Mouse (Mus musculus): ENCODE data around the gene Pink1. TPM values are rescaled to one million over a fixed set of nuclear protein-coding genes. Genes with fewer than 3 reads are reported as not detected.
A peak's percentile ranks its signal among the peaks of the same experiment; 100 is the strongest.

The Pink1 gene
- polyA plus RNA-seq, 1 experiment, result 48.1 TPM

GRCm38 (mm10) chr4:138325466-138326076 lies 536 bp downstream of the Pink1 start:
- peak overlapping the region; percentile 79 for H3K4me3 ChIP-seq (replicated peaks; ENCODE audit: control insufficient read depth, low read depth, low read length)
- TF ChIP-seq CTCF (IDR thresholded peaks at IDR 0.05; ENCODE audit: control insufficient read depth, insufficient read depth, low read length) (no peak), POLR2A (IDR thresholded peaks at IDR 0.05; ENCODE audit: borderline replicate concordance, control insufficient read depth, low read depth, low read length) (peak; percentile 26; the same call in 1 of the 2 replicates)
- peaks cover 2% of the 10 kb centered on the region; the same call in 1 of the 2 replicates for H3K4me1 ChIP-seq (ENCODE audit: control insufficient read depth, insufficient read depth, low read length)
- H3K27ac ChIP-seq (ENCODE audit: control insufficient read depth, insufficient read depth, low read depth, low read length, poor library complexity), result peak overlapping the region; percentile 100
- WGBS, result 1% methylated on average over 45 of the region's 45 CpGs

DNA sequence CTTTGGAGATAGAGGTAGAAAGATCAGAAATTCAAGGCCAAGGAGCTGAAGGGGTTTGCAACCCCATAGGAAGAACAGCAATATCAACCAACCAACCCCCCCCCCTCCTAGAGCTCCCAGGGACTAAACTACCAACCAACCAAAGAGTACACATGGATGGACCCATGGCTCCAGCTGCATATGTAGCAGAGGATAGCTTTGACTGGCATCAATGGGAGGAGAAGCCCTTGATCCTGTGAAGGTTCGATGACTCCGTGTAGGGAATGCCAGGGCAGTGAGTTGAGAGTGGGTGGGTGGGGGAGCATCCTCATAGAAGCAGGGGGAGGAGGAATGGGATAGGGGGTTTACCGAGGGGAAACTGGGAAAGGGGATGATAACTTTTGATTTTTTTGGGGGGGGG lies 1.7 kb downstream of the Pink1 start:
- 84% methylated on average over 3 of the region's 3 CpGs for WGBS

GRCm38 (mm10) chr4:138323753-138324152 lies 2.4 kb downstream of the Pink1 start:
- Histone ChIP-seq H3K4me1 (ENCODE audit: control insufficient read depth, insufficient read depth, low read length) (peaks cover 2% of the 10 kb centered on the region; the same call in 1 of the 2 replicates), H3K27ac (ENCODE audit: control insufficient read depth, insufficient read depth, low read depth, low read length, poor library complexity) (no peak overlapping the region), H3K4me3 (replicated peaks; ENCODE audit: control insufficient read depth, low read depth, low read length) (no peak overlapping the region)
- 81% methylated on average over 4 of the region's 4 CpGs for WGBS
- TF ChIP-seq CTCF (IDR thresholded peaks at IDR 0.05; ENCODE audit: control insufficient read depth, insufficient read depth, low read length) (no peak), POLR2A (IDR thresholded peaks at IDR 0.05; ENCODE audit: borderline replicate concordance, control insufficient read depth, low read depth, low read length) (no peak)

More for the DNA sequence above, 1.7 kb downstream of the Pink1 start:
- no peak overlapping the region for H3K27ac ChIP-seq (ENCODE audit: control insufficient read depth, insufficient read depth, low read depth, low read length, poor library complexity)
- H3K4me3 ChIP-seq (replicated peaks; ENCODE audit: control insufficient read depth, low read depth, low read length), result no peak overlapping the region
- H3K4me1 ChIP-seq (ENCODE audit: control insufficient read depth, insufficient read depth, low read length), result peaks cover 2% of the 10 kb centered on the region; the same call in 1 of the 2 replicates
- no peak for TF ChIP-seq CTCF (IDR thresholded peaks at IDR 0.05; ENCODE audit: control insufficient read depth, insufficient read depth, low read length)
- no peak for TF ChIP-seq POLR2A (IDR thresholded peaks at IDR 0.05; ENCODE audit: borderline replicate concordance, control insufficient read depth, low read depth, low read length)

DNA sequence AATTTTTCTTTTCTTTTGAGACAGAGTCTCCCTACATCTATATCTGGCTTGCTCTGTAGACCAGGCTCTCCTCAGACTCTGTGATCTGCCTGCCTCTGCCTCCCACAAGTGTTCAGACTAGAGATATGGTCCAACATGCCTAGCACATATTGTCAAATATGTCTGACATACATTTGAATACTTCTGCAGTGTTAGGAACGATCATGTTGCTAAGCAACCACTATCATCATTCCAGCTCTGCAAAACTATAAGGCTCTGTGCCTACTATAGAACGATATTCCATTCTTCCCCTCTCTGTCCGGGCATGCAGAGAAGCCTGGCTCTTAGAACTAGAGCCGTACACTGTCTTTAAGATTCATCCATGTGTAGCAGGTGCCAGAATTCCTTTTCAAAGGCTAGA lies 3.4 kb downstream of the Pink1 start:
- WGBS, result 87% methylated on average over 4 of the region's 4 CpGs
- TF ChIP-seq POLR2A (IDR thresholded peaks at IDR 0.05; ENCODE audit: borderline replicate concordance, control insufficient read depth, low read depth, low read length) (no peak), CTCF (IDR thresholded peaks at IDR 0.05; ENCODE audit: control insufficient read depth, insufficient read depth, low read length) (no peak)
- peaks cover 2% of the 10 kb centered on the region; the same call in 1 of the 2 replicates for H3K4me1 ChIP-seq (ENCODE audit: control insufficient read depth, insufficient read depth, low read length)
- no peak overlapping the region for H3K27ac ChIP-seq (ENCODE audit: control insufficient read depth, insufficient read depth, low read depth, low read length, poor library complexity)
- H3K4me3 ChIP-seq (replicated peaks; ENCODE audit: control insufficient read depth, low read depth, low read length), result no peak overlapping the region

GRCm38 (mm10) chr4:138321488-138321887 lies 4.6 kb downstream of the Pink1 start:
- Histone ChIP-seq H3K27ac (ENCODE audit: control insufficient read depth, insufficient read depth, low read depth, low read length, poor library complexity) (no peak overlapping the region), H3K4me1 (ENCODE audit: control insufficient read depth, insufficient read depth, low read length) (peaks cover 2% of the 10 kb centered on the region; the same call in 1 of the 2 replicates), H3K4me3 (replicated peaks; ENCODE audit: control insufficient read depth, low read depth, low read length) (no peak overlapping the region)
- TF ChIP-seq CTCF (IDR thresholded peaks at IDR 0.05; ENCODE audit: control insufficient read depth, insufficient read depth, low read length) (no peak), POLR2A (IDR thresholded peaks at IDR 0.05; ENCODE audit: borderline replicate concordance, control insufficient read depth, low read depth, low read length) (no peak)
- WGBS, result 75% methylated on average over 7 of the region's 7 CpGs

GRCm38 (mm10) chr4:138320711-138321110 lies 5.4 kb downstream of the Pink1 start:
- no peak for TF ChIP-seq CTCF (IDR thresholded peaks at IDR 0.05; ENCODE audit: control insufficient read depth, insufficient read depth, low read length)
- TF ChIP-seq POLR2A (IDR thresholded peaks at IDR 0.05; ENCODE audit: borderline replicate concordance, control insufficient read depth, low read depth, low read length), result no peak
- 89% methylated on average over 11 of the region's 11 CpGs for WGBS
- Histone ChIP-seq H3K4me3 (replicated peaks; ENCODE audit: control insufficient read depth, low read depth, low read length) (no peak overlapping the region), H3K27ac (ENCODE audit: control insufficient read depth, insufficient read depth, low read depth, low read length, poor library complexity) (no peak overlapping the region), H3K4me1 (ENCODE audit: control insufficient read depth, insufficient read depth, low read length) (peaks cover 2% of the 10 kb centered on the region; the same call in 1 of the 2 replicates)

- H3K4me3 ChIP-seq (replicated peaks; ENCODE audit: control insufficient read depth, low read depth, low read length), result no peak overlapping the region
- H3K4me1 ChIP-seq (ENCODE audit: control insufficient read depth, insufficient read depth, low read length), result no peaks in the 10 kb centered on the region
- WGBS, result 32% methylated on average over 10 of the region's 10 CpGs
- H3K27ac ChIP-seq (ENCODE audit: control insufficient read depth, insufficient read depth, low read depth, low read length, poor library complexity), result no peak overlapping the region
- TF ChIP-seq POLR2A (IDR thresholded peaks at IDR 0.05; ENCODE audit: borderline replicate concordance, control insufficient read depth, low read depth, low read length) (no peak), CTCF (IDR thresholded peaks at IDR 0.05; ENCODE audit: control insufficient read depth, insufficient read depth, low read length) (peak; percentile 100)
Observed at GRCm38 (mm10) chr4:138319508-138319907, 6.6 kb downstream of the Pink1 start.

DNA sequence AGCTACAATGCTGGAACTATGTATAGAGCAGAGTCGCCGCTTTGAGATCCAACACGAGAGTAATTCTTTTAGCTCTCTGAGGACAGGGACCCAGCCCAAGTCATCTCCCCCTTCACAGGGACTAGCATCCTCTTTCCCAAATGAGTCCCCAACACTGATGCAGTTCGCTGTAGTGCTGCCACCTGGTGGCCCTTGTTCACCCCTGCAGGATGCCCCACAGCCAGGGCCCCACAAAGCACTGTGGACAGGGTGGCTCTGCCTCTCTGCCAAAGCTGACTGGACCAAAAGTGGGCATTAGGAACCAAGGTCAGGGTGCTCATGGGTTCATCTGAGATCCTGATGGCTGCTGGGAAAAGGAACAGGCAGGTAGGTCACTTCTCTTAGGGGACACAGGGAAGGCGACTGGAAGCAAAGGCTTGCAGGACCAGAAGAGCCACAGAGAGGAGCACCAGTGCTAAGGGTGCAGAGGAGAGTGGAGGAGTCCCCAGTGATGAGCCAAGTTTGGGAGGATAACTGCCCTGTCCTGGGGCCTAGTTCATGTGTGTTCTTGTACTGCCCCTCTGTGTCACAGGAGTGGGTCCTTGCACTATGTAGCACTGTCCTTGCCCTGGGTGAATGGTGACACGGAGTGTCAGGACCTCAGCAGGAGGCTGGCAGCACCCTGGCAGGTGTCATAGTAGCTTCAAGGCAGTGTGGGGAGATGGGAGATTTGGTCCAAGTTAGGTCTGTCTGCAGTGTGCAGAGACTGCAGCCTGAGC lies 7.4 kb downstream of the Pink1 start:
- H3K4me3 ChIP-seq (replicated peaks; ENCODE audit: control insufficient read depth, low read depth, low read length), result no peak overlapping the region
- WGBS, result 68% methylated on average over 6 of the region's 6 CpGs
- H3K27ac ChIP-seq (ENCODE audit: control insufficient read depth, insufficient read depth, low read depth, low read length, poor library complexity), result no peak overlapping the region
- TF ChIP-seq POLR2A (IDR thresholded peaks at IDR 0.05; ENCODE audit: borderline replicate concordance, control insufficient read depth, low read depth, low read length) (no peak), CTCF (IDR thresholded peaks at IDR 0.05; ENCODE audit: control insufficient read depth, insufficient read depth, low read length) (peak; percentile 92)
- no peaks in the 10 kb centered on the region for H3K4me1 ChIP-seq (ENCODE audit: control insufficient read depth, insufficient read depth, low read length)

Data from bone marrow, adult 2 months (tissue).